Mouse (Mus musculus) liver, adult 2 months (tissue): ENCODE measurements around the gene Trabd2b. TPM values are rescaled to one million over a fixed set of nuclear protein-coding genes. Genes with fewer than 3 reads are reported as not detected.

Experiments
- DNase-seq: peaks from one replicate; pipeline ENCODE4 v3.0.0-alpha.2; 2011; ENCODE audit warnings: low read depth, low spot score; ENCODE audit errors: extremely low read depth
- H3K27ac ChIP-seq: fragments of 200-500 bp; replicated peaks from 2 replicates; pipeline ENCODE4 v1.5.1; 2012; ENCODE audit warnings: low read depth, mild to moderate bottlenecking, control low read depth, inconsistent platforms, low read length; ENCODE audit not compliant: insufficient read depth
- H3K27me3 ChIP-seq: fragments of 200-500 bp; 2 replicates; pipeline ENCODE4 v1.6.1; 2012; ENCODE audit warnings: mild to moderate bottlenecking, moderate library complexity, low read length, inconsistent platforms; ENCODE audit not compliant: control insufficient read depth, insufficient read depth
- H3K36me3 ChIP-seq: fragments of 200-500 bp; 2 replicates; pipeline ENCODE4 v1.6.1; 2012; ENCODE audit warnings: low read length, inconsistent platforms; ENCODE audit not compliant: control insufficient read depth, insufficient read depth
- H3K4me1 ChIP-seq: fragments of 200-500 bp; 2 replicates; pipeline ENCODE4 v1.6.1; 2011; ENCODE audit warnings: low read length; ENCODE audit not compliant: control insufficient read depth, insufficient read depth
- H3K4me3 ChIP-seq: fragments of 200-500 bp; 2 replicates; pipeline ENCODE4 v1.5.1; 2011; ENCODE audit warnings: low read depth, mild to moderate bottlenecking, control low read depth, low read length, moderate library complexity; ENCODE audit not compliant: insufficient read depth
- H3K79me2 ChIP-seq: fragments of 200-500 bp; 2 replicates; pipeline ENCODE4 v1.6.1; 2012; ENCODE audit warnings: inconsistent platforms, mild to moderate bottlenecking, low read length, moderate library complexity; ENCODE audit not compliant: control insufficient read depth, insufficient read depth
- H3K9ac ChIP-seq: fragments of 200-500 bp; 2 replicates; pipeline ENCODE4 v1.6.1; 2012; ENCODE audit warnings: low read depth, mild to moderate bottlenecking, control low read depth, inconsistent platforms, low read length
- CTCF ChIP-seq: fragments of 200-500 bp; IDR thresholded peaks from 2 replicates; pipeline ENCODE4 v1.5.1; 2011; ENCODE audit warnings: low read depth, low read length, control low read depth
- POLR2A ChIP-seq: fragments of 200-500 bp; IDR thresholded peaks from 2 replicates; pipeline ENCODE4 v1.6.1; 2011; ENCODE audit warnings: low read length, control low read depth; ENCODE audit not compliant: insufficient read depth; ENCODE audit errors: extremely low read depth
- WGBS: fragments of 180-500 bp; shearing (Covaris S2); methylation state at CpG from one replicate; pipeline ENCODE4 v1.1.7; 2018; 5-methylcytosine and 5-hydroxymethylcytosine counted together
- polyA plus RNA-seq: library from polyadenylated mRNA; depleted of rRNA; stranded (reverse); fragments of >200 nt; gene quantifications from 2 replicates; pipeline ENCODE4 v1.2.3, GENCODE M21; 2012
- total RNA-seq: library from RNA; depleted of rRNA; stranded (reverse); fragments of >200 nt; gene quantifications from 2 replicates; pipeline ENCODE4 v1.2.3, GENCODE M21; 2014

Gene Trabd2b
- total and polyA plus RNA-seq, 2 experiments, result 0.09 to 0.10 TPM

DNA sequence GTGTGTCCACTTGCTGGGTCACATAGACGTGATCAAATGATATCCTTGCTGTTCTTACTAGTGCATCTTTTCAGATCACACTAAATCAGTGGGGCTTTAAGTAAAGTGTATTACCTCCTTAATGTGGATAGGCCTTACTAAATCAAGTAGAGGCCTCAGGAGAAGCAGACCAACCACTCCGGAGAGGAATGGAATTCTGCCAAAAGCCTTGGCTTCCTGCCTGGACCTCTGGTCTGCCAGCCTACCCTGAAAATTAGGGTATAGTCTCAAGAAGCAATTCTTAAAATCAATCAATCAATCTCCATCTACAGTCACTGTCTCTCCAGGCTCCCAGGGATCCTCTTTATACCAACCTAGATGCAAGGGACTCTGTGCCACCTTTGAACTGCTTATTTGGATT lies 59.1 kb downstream of the Trabd2b start:
- Histone ChIP-seq H3K27ac (no peak overlapping the region), H3K27me3 (no peaks in the 10 kb centered on the region), H3K9ac (no peak overlapping the region), H3K79me2 (no peaks in the 10 kb centered on the region), H3K36me3 (no peaks in the 10 kb centered on the region), H3K4me1 (no peaks in the 10 kb centered on the region), H3K4me3 (no peak overlapping the region)
- WGBS, result 61% methylated on average over 2 of the region's 2 CpGs
- no peak for TF ChIP-seq CTCF
- TF ChIP-seq POLR2A, result no peak
- DNase-seq, result no peak

DNA sequence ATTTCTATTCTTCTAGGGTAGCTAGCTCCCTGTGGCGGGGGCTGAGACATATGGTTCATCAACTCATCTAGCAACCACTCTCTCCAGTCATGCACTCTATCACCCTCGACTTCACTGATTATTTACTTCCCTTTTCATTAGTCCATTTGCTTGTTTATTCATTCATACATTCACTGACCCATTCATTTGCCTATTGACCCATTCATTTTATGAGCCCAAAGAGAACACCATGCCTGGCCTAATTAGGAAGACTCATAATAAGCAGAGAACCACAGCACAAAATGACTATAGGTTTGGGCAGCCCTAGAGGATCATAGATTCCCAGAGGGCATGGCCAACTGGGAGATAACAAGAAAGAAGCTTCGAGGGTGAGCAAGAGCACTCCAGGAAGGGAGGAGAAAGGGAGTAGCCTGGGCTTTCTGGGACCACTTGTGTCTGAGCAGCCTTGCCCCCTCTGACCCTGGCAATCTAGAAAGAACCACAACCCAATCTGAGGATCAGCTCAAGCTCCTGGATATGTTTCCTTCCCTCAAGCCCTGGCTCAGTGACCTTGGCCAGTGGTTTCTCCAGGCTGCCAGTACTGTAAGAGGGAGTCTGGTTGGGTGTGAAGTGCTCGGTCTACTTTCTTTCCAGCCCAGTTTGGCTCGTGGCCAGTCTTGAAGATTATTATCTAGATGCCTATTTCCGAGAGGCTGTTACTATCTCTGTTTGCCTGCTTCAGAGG lies 61.0 kb downstream of the Trabd2b start:
- Histone ChIP-seq H3K27me3 (no peaks in the 10 kb centered on the region), H3K36me3 (no peaks in the 10 kb centered on the region), H3K4me3 (no peak overlapping the region), H3K4me1 (no peaks in the 10 kb centered on the region), H3K79me2 (no peaks in the 10 kb centered on the region), H3K9ac (no peak overlapping the region), H3K27ac (no peak overlapping the region)
- DNase-seq, result no peak
- TF ChIP-seq POLR2A (no peak), CTCF (no peak)
- WGBS, result 31% methylated on average over 6 of the region's 6 CpGs

DNA sequence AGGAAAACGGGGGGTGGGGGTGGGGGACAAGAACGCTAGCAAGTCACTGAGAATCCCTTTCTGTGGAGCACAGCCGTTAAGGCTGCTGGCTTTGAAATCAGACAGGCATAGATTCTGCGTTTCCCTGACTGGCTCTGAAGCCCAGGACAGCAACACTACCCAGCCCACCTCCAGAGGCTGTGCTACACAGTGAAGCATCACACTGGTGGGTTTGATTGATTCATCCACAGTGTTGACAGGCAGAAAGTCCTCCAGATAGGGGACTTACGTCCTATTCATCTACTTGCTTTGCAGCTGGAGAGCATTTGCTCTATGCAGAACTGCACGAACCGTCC lies 61.5 kb downstream of the Trabd2b start:
- Histone ChIP-seq H3K9ac (no peak overlapping the region), H3K79me2 (no peaks in the 10 kb centered on the region), H3K27ac (no peak overlapping the region), H3K4me3 (no peak overlapping the region), H3K36me3 (no peaks in the 10 kb centered on the region), H3K4me1 (no peaks in the 10 kb centered on the region), H3K27me3 (no peaks in the 10 kb centered on the region)
- TF ChIP-seq POLR2A (no peak), CTCF (no peak)
- 36% methylated on average over 7 of the region's 7 CpGs for WGBS
- no peak for DNase-seq

DNA sequence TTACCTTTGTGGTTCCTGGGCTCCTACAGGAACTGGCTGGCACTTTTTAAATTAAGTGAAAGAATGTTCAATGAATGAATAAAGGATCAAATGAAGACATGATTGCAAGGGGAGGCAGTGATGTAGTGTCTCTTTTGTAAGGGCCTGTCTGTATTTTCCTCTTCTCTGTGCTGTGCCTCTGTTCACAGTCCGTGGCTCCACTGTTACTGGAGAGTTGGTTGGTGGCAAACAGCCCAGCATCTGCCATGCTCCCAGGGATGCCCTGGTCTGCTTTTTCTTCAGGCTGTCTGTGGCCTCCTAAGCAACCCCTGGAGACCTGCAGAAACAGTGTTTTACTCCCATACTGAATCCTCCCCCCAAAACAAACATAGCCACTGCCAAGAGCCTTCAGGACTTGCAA lies 63.4 kb downstream of the Trabd2b start:
- TF ChIP-seq CTCF (no peak), POLR2A (no peak)
- Histone ChIP-seq H3K79me2 (no peaks in the 10 kb centered on the region), H3K4me1 (no peaks in the 10 kb centered on the region), H3K27me3 (no peaks in the 10 kb centered on the region), H3K4me3 (no peak overlapping the region), H3K36me3 (no peaks in the 10 kb centered on the region), H3K9ac (no peak overlapping the region), H3K27ac (no peak overlapping the region)
- no peak for DNase-seq
- WGBS, result 39% methylated on average over 1 of the region's 1 CpGs

DNA sequence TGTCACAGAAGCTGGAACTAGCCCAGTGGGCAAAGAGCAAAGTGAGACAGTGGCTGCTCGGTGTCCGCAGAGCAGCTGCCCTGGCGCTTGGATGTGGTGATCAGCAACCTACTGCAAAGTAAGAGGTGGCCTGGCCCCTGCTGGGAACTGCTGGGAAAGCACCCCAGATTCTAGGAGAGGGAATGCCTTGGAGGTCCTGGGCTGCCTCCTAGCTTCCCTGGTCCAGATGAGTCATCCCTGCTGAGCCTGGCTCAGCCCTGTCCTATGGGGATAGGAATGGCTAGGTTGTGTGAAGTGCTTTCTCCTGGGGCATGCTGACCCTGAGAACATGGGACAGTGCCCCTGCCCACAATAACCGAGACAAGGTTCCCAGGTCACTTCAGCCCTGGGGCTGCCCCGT lies 65.6 kb downstream of the Trabd2b start:
- no peak for DNase-seq
- 61% methylated on average over 5 of the region's 5 CpGs for WGBS

DNA sequence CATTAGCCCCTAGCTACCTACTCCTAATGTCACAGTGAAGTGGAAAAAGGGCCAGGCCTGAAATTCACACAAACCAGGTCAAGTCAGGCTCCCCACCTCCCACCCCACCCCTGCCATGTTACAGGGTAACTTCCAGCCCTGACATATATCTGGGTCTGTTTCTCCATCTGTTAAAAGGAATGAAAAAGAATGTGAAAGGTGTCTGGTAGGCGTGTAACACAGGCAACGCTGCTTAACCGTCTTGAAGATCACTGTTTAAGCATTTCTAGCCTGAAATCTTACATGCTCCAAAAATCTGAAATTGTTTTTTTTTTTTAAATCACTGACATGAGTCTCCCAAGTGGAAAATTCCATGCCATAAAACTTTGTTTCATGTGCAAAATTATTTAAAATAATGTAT lies 69.8 kb downstream of the Trabd2b start:
- H3K9ac ChIP-seq, result no peak overlapping the region
- WGBS, result 82% methylated on average over 3 of the region's 3 CpGs
- TF ChIP-seq CTCF (no peak), POLR2A (no peak)

More for the DNA sequence above, 65.6 kb downstream of the Trabd2b start:
- Histone ChIP-seq H3K79me2 (no peaks in the 10 kb centered on the region), H3K27me3 (no peaks in the 10 kb centered on the region), H3K4me1 (no peaks in the 10 kb centered on the region), H3K27ac (no peak overlapping the region), H3K36me3 (no peaks in the 10 kb centered on the region), H3K4me3 (no peak overlapping the region), H3K9ac (no peak overlapping the region)
- TF ChIP-seq CTCF, result 0 out of 2 replicates have a peak, but pooled peaks have one; percentile 10
- no peak for TF ChIP-seq POLR2A

More for the DNA sequence above, 69.8 kb downstream of the Trabd2b start:
- H3K36me3 ChIP-seq, result no peaks in the 10 kb centered on the region
- no peaks in the 10 kb centered on the region for H3K4me1 ChIP-seq
- no peak overlapping the region for H3K4me3 ChIP-seq
- no peaks in the 10 kb centered on the region for H3K79me2 ChIP-seq
- H3K27ac ChIP-seq, result no peak overlapping the region
- no peaks in the 10 kb centered on the region for H3K27me3 ChIP-seq
- DNase-seq, result no peak
